Mouse (Mus musculus): ENCODE data around the gene Ctsz. TPM values are rescaled to one million over a fixed set of nuclear protein-coding genes. Genes with fewer than 3 reads are reported as not detected.

Ctsz gene
- polyA plus RNA-seq, 1 experiment from 2014 or later, result 178 TPM

DNA sequence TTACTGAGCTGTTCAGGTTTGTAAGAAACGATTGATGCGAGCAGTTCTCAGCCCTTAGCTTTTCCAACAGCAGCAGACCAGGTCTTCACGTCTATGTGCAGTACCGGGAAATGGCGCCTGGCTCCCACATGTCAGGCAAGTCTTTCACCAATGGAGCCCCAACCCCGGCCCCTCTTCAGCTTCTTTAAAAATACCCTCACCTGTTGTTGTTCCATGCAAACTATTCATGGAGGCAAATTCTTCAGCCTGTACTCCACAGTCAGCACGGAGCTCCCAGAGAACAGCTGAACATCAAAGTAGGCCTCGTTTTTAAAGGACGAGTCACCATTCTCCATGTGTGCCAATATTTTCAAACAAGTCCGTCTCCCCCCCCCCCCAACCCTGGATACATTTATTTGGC, 42.2 kb downstream of the Ctsz start:
- Histone ChIP-seq H3K27me3 (ENCODE audit: insufficient read depth, low read length) (no peaks in the 10 kb centered on the region), H3K36me3 (replicated peaks; ENCODE audit: insufficient read depth, low read length) (no peaks in the 10 kb centered on the region), H3K4me2 (ENCODE audit: low read depth, low read length) (no peak overlapping the region), H3K4me3 (ENCODE audit: low read depth, low read length) (no peak overlapping the region), H3K9ac (replicated peaks) (no peak overlapping the region), H3K4me1 (ENCODE audit: insufficient read depth) (no peaks in the 10 kb centered on the region), H3K9me3 (ENCODE audit: low read length) (no peaks in the 10 kb centered on the region), H3K27ac (ENCODE audit: low read depth) (no peak overlapping the region)
- TF ChIP-seq CTCF (IDR thresholded peaks at IDR 0.05; ENCODE audit: low read depth) (no peak), EP300 (IDR thresholded peaks at IDR 0.05; ENCODE audit: low read depth) (no peak)
- DNase-seq, result no peak
- ATAC-seq, result no peak
- WGBS (ENCODE audit: insufficient replicate concordance), result 85% methylated on average over 10 of the region's 10 CpGs

GRCm38 (mm10) chr2:174393383-174393782, 45.5 kb downstream of the Ctsz start:
- DNase-seq (no peak), ATAC-seq (no peak)
- H3K9ac ChIP-seq (replicated peaks), result no peak overlapping the region
- no peak overlapping the region for H3K4me3 ChIP-seq (ENCODE audit: low read depth, low read length)
- H3K36me3 ChIP-seq (replicated peaks; ENCODE audit: insufficient read depth, low read length), result no peaks in the 10 kb centered on the region
- no peak for TF ChIP-seq CTCF (IDR thresholded peaks at IDR 0.05; ENCODE audit: low read depth)
- no peak for TF ChIP-seq EP300 (IDR thresholded peaks at IDR 0.05; ENCODE audit: low read depth)
- no peak overlapping the region for H3K4me2 ChIP-seq (ENCODE audit: low read depth, low read length)
- 57% methylated on average over 5 of the region's 5 CpGs for WGBS (ENCODE audit: insufficient replicate concordance)
- no peak overlapping the region for H3K27ac ChIP-seq (ENCODE audit: low read depth)
- no peaks in the 10 kb centered on the region for H3K4me1 ChIP-seq (ENCODE audit: insufficient read depth)
- no peaks in the 10 kb centered on the region for H3K27me3 ChIP-seq (ENCODE audit: insufficient read depth, low read length)
- no peaks in the 10 kb centered on the region for H3K9me3 ChIP-seq (ENCODE audit: low read length)

DNA sequence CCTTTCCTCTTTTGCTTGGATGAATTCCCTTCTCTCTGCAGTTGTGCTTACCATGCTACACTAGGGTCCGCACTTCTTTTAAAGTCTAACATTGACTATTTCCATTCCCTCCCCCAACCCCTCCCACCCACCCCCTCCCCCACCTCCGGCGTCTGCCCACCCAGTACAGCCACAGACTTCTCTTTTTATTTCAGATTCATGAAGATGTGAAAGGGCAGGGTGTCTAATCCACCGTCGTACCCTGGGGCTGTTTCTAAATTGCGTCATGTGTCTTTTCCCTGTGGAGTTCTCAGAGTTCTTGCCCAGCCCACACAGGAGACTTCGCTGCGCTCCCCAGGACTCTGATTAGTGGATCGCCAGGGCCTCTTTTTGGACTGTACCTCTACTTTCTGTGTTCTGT, 46.3 kb downstream of the Ctsz start:
- H3K36me3 ChIP-seq (replicated peaks; ENCODE audit: insufficient read depth, low read length), result no peaks in the 10 kb centered on the region
- no peaks in the 10 kb centered on the region for H3K9me3 ChIP-seq (ENCODE audit: low read length)
- no peak overlapping the region for H3K4me3 ChIP-seq (ENCODE audit: low read depth, low read length)
- TF ChIP-seq CTCF (IDR thresholded peaks at IDR 0.05; ENCODE audit: low read depth) (no peak), EP300 (IDR thresholded peaks at IDR 0.05; ENCODE audit: low read depth) (no peak)
- no peak overlapping the region for H3K4me2 ChIP-seq (ENCODE audit: low read depth, low read length)
- H3K27ac ChIP-seq (ENCODE audit: low read depth), result no peak overlapping the region
- H3K4me1 ChIP-seq (ENCODE audit: insufficient read depth), result no peaks in the 10 kb centered on the region
- ATAC-seq (no peak), DNase-seq (no peak)
- no peak overlapping the region for H3K9ac ChIP-seq (replicated peaks)
- H3K27me3 ChIP-seq (ENCODE audit: insufficient read depth, low read length), result no peaks in the 10 kb centered on the region
- WGBS (ENCODE audit: insufficient replicate concordance), result 70% methylated on average over 9 of the region's 9 CpGs

DNA sequence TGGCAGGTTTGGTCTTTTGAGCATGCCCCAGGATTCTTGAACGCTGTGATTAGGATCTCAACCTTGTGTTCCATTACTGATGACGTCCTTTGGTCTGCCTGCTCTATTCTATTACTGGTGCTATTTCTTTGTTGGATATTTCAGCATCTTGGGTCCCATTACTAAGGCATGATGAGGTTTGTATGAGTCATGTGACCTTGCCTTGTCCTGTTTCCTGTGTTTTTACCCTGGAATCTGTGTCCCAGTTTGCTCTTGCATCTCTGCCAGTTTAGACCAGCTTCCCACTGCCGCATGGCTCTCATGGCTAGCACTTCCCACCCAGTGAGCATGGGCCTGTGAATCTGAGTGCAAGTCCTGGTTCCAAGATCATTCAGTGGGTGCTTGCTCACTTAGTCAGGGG, 46.9 kb downstream of the Ctsz start:
- Histone ChIP-seq H3K27ac (ENCODE audit: low read depth) (no peak overlapping the region), H3K9ac (replicated peaks) (no peak overlapping the region), H3K4me2 (ENCODE audit: low read depth, low read length) (no peak overlapping the region), H3K4me1 (ENCODE audit: insufficient read depth) (no peaks in the 10 kb centered on the region), H3K36me3 (replicated peaks; ENCODE audit: insufficient read depth, low read length) (no peaks in the 10 kb centered on the region), H3K9me3 (ENCODE audit: low read length) (no peaks in the 10 kb centered on the region), H3K4me3 (ENCODE audit: low read depth, low read length) (no peak overlapping the region), H3K27me3 (ENCODE audit: insufficient read depth, low read length) (no peaks in the 10 kb centered on the region)
- TF ChIP-seq EP300 (IDR thresholded peaks at IDR 0.05; ENCODE audit: low read depth) (no peak), CTCF (IDR thresholded peaks at IDR 0.05; ENCODE audit: low read depth) (no peak)
- 79% methylated on average over 3 of the region's 3 CpGs for WGBS (ENCODE audit: insufficient replicate concordance)
- no peak for ATAC-seq
- no peak for DNase-seq

DNA sequence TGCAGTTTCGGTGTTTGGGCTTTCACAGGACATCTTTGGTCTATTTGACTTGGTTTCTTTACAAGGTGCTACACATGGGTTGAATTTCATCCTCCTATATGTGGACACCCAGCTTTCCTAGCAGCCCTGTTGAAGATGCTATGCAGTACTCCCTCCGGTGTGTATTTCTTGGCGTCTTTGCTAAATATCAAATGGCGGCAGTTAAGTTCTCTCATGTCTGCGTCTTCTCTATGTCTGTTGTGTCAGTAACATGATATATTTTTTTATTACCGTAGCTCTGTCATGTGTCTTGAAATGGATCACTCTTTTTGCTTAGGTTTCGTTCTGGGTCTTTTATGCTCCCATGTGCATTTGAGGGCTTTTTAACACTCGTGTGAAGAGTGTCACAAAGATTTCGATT, 57.8 kb downstream of the Ctsz start:
- no peak overlapping the region for H3K4me2 ChIP-seq (ENCODE audit: low read depth, low read length)
- DNase-seq (no peak), ATAC-seq (no peak)
- no peak overlapping the region for H3K27ac ChIP-seq (ENCODE audit: low read depth)
- H3K27me3 ChIP-seq (ENCODE audit: insufficient read depth, low read length), result no peaks in the 10 kb centered on the region
- no peak overlapping the region for H3K4me3 ChIP-seq (ENCODE audit: low read depth, low read length)
- TF ChIP-seq EP300 (IDR thresholded peaks at IDR 0.05; ENCODE audit: low read depth) (no peak), CTCF (IDR thresholded peaks at IDR 0.05; ENCODE audit: low read depth) (no peak)
- no peak overlapping the region for H3K9ac ChIP-seq (replicated peaks)
- H3K36me3 ChIP-seq (replicated peaks; ENCODE audit: insufficient read depth, low read length), result no peaks in the 10 kb centered on the region
- WGBS (ENCODE audit: insufficient replicate concordance), result 82% methylated on average over 9 of the region's 9 CpGs
- no peaks in the 10 kb centered on the region for H3K9me3 ChIP-seq (ENCODE audit: low read length)
- H3K4me1 ChIP-seq (ENCODE audit: insufficient read depth), result no peaks in the 10 kb centered on the region

Other genes starting within 250 kb of the Ctsz start
- gene Gnas, start 154.7 kb downstream of the Ctsz start, polyA plus RNA-seq (2015; fragmentation: Nextera tagmentation; extraction: Ambion mirVana), result 332 and 343 TPM in 2 replicates
- gene Gm20721, start 92.3 kb downstream of the Ctsz start, polyA plus RNA-seq (2015; fragmentation: Nextera tagmentation; extraction: Ambion mirVana), result 1.3 and 2.9 TPM in 2 replicates
- 34.5 and 38.8 TPM in 2 replicates for gene Nelfcd, start 23.2 kb downstream of the Ctsz start, polyA plus RNA-seq (2015; fragmentation: Nextera tagmentation; extraction: Ambion mirVana)
- gene Tubb1, start 11.7 kb upstream of the Ctsz start, polyA plus RNA-seq (2015; fragmentation: Nextera tagmentation; extraction: Ambion mirVana), result 21.4 and 26.4 TPM in 2 replicates
- gene Atp5e, start 25.1 kb upstream of the Ctsz start, polyA plus RNA-seq (2015; fragmentation: Nextera tagmentation; extraction: Ambion mirVana), result 528 and 545 TPM in 2 replicates
- 68.6 and 72.3 TPM in 2 replicates for gene Prelid3b, start 34.0 kb upstream of the Ctsz start, polyA plus RNA-seq (2015; fragmentation: Nextera tagmentation; extraction: Ambion mirVana)
- gene Zfp831, start 204.5 kb upstream of the Ctsz start, polyA plus RNA-seq (2015; fragmentation: Nextera tagmentation; extraction: Ambion mirVana), result 0.04 and 0.07 TPM in 2 replicates

All from liver, postnatal 0 days (tissue).